Mouse (Mus musculus): ENCODE measurements at regions not wholly inside any gene's neighbourhood (a gene's known extent, or its start where the extent isn't known, plus 50 kb on each side); places are given as distances from the start of the nearest gene placed in this dataset.
"Not testable (repeated sequence)": the region's sequence is repeated elsewhere in the genome, so short reads cannot be mapped to it uniquely, and the experiment has no call there.

DNA sequence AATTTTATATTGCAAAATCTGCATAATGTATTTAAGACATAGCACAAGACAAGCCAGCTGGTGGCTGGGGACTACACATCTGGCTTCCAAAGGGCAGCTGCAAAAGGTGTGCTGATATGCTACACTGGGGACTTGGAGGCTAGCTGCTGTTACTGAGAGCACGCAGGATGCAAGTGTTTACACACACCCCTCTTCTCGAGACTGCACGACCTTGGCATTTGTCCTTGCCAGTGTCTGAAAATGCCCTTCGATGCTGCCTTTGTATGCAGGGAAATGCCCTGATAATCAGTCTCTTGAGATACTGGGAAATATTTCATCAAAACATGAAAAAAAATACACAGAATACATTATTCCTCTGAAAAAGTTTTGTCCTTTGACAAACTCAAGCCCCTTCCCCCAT is 86.3 kb downstream of the Elovl4 start:
- no peak overlapping the region for H3K9ac ChIP-seq (replicated peaks)
- WGBS (ENCODE audit: insufficient replicate concordance) = 41% methylated on average over 4 of the region's 4 CpGs
- no peaks in the 10 kb centered on the region for H3K9me3 ChIP-seq (ENCODE audit: low read length)
- H3K4me3 ChIP-seq (ENCODE audit: low read depth, low read length) = no peak overlapping the region
- ATAC-seq = no peak
- TF ChIP-seq EP300 (IDR thresholded peaks at IDR 0.05; ENCODE audit: low read depth) = no peak
- TF ChIP-seq CTCF (IDR thresholded peaks at IDR 0.05; ENCODE audit: low read depth) = no peak
- no peak overlapping the region for H3K4me2 ChIP-seq (ENCODE audit: low read depth, low read length)
- H3K27me3 ChIP-seq (ENCODE audit: insufficient read depth, low read length) = no peaks in the 10 kb centered on the region
- no peaks in the 10 kb centered on the region for H3K4me1 ChIP-seq (ENCODE audit: insufficient read depth)
- no peak overlapping the region for H3K27ac ChIP-seq (ENCODE audit: low read depth)
- no peak for DNase-seq
- no peaks in the 10 kb centered on the region for H3K36me3 ChIP-seq (replicated peaks; ENCODE audit: insufficient read depth, low read length)

- not testable (repeated sequence) for H3K4me3 ChIP-seq (ENCODE audit: low read depth, low read length); H3K36me3 ChIP-seq (replicated peaks; ENCODE audit: insufficient read depth, low read length); H3K4me2 ChIP-seq (ENCODE audit: low read depth, low read length); H3K4me1 ChIP-seq (ENCODE audit: insufficient read depth); H3K9ac ChIP-seq (replicated peaks); H3K27ac ChIP-seq (ENCODE audit: low read depth); DNase-seq; H3K27me3 ChIP-seq (ENCODE audit: insufficient read depth, low read length); ATAC-seq; H3K9me3 ChIP-seq (ENCODE audit: low read length)
- 72% methylated on average over 2 of the region's 2 CpGs for WGBS (ENCODE audit: insufficient replicate concordance)
Measured at GRCm38 (mm10) chr9:83718084-83718483, 88.0 kb downstream of the Elovl4 start.

- H3K36me3 ChIP-seq (replicated peaks; ENCODE audit: insufficient read depth, low read length) = no peaks in the 10 kb centered on the region
- 57% methylated on average over 5 of the region's 5 CpGs for WGBS (ENCODE audit: insufficient replicate concordance)
- TF ChIP-seq CTCF (IDR thresholded peaks at IDR 0.05; ENCODE audit: low read depth) (no peak), EP300 (IDR thresholded peaks at IDR 0.05; ENCODE audit: low read depth) (no peak)
- H3K27ac ChIP-seq (ENCODE audit: low read depth) = no peak overlapping the region
- ATAC-seq (no peak), DNase-seq (no peak)
- no peak overlapping the region for H3K4me3 ChIP-seq (ENCODE audit: low read depth, low read length)
- H3K9ac ChIP-seq (replicated peaks) = no peak overlapping the region
- no peaks in the 10 kb centered on the region for H3K9me3 ChIP-seq (ENCODE audit: low read length)
- H3K27me3 ChIP-seq (ENCODE audit: insufficient read depth, low read length) = no peaks in the 10 kb centered on the region
- no peak overlapping the region for H3K4me2 ChIP-seq (ENCODE audit: low read depth, low read length)
- H3K4me1 ChIP-seq (ENCODE audit: insufficient read depth) = no peaks in the 10 kb centered on the region
Measured at GRCm38 (mm10) chr9:83716101-83716763, 89.8 kb downstream of the Elovl4 start.

GRCm38 (mm10) chr9:83707361-83707760 is 98.7 kb downstream of the Elovl4 start:
- Histone ChIP-seq H3K4me2 (ENCODE audit: low read depth, low read length) (no peak overlapping the region), H3K36me3 (replicated peaks; ENCODE audit: insufficient read depth, low read length) (no peaks in the 10 kb centered on the region), H3K4me1 (ENCODE audit: insufficient read depth) (no peaks in the 10 kb centered on the region), H3K27ac (ENCODE audit: low read depth) (no peak overlapping the region), H3K4me3 (ENCODE audit: low read depth, low read length) (no peak overlapping the region), H3K27me3 (ENCODE audit: insufficient read depth, low read length) (no peaks in the 10 kb centered on the region), H3K9ac (replicated peaks) (no peak overlapping the region), H3K9me3 (ENCODE audit: low read length) (no peaks in the 10 kb centered on the region)
- no peak for TF ChIP-seq CTCF (IDR thresholded peaks at IDR 0.05; ENCODE audit: low read depth)
- TF ChIP-seq EP300 (IDR thresholded peaks at IDR 0.05; ENCODE audit: low read depth) = no peak
- 56% methylated on average over 3 of the region's 3 CpGs for WGBS (ENCODE audit: insufficient replicate concordance)
- DNase-seq (no peak), ATAC-seq (no peak)

- no peak for TF ChIP-seq EP300 (IDR thresholded peaks at IDR 0.05; ENCODE audit: low read depth)
- no peak for TF ChIP-seq CTCF (IDR thresholded peaks at IDR 0.05; ENCODE audit: low read depth)
- no peaks in the 10 kb centered on the region for H3K36me3 ChIP-seq (replicated peaks; ENCODE audit: insufficient read depth, low read length)
Measured at GRCm38 (mm10) chr9:83706071-83706470, 100.0 kb downstream of the Elovl4 start.

GRCm38 (mm10) chr9:83704186-83704585 is 101.9 kb downstream of the Elovl4 start:
- Histone ChIP-seq H3K4me3 (ENCODE audit: low read depth, low read length) (no peak overlapping the region), H3K36me3 (replicated peaks; ENCODE audit: insufficient read depth, low read length) (no peaks in the 10 kb centered on the region), H3K9me3 (ENCODE audit: low read length) (no peaks in the 10 kb centered on the region), H3K27ac (ENCODE audit: low read depth) (no peak overlapping the region), H3K27me3 (ENCODE audit: insufficient read depth, low read length) (no peaks in the 10 kb centered on the region), H3K4me1 (ENCODE audit: insufficient read depth) (no peaks in the 10 kb centered on the region), H3K4me2 (ENCODE audit: low read depth, low read length) (no peak overlapping the region), H3K9ac (replicated peaks) (no peak overlapping the region)
- TF ChIP-seq CTCF (IDR thresholded peaks at IDR 0.05; ENCODE audit: low read depth) = no peak
- TF ChIP-seq EP300 (IDR thresholded peaks at IDR 0.05; ENCODE audit: low read depth) = no peak
- no peak for ATAC-seq
- DNase-seq = no peak

More at GRCm38 (mm10) chr9:83706071-83706470, 100.0 kb downstream of the Elovl4 start:
- H3K9ac ChIP-seq (replicated peaks) = no peak overlapping the region
- H3K4me3 ChIP-seq (ENCODE audit: low read depth, low read length) = no peak overlapping the region
- H3K27me3 ChIP-seq (ENCODE audit: insufficient read depth, low read length) = no peaks in the 10 kb centered on the region
- DNase-seq (no peak), ATAC-seq (no peak)
- no peak overlapping the region for H3K27ac ChIP-seq (ENCODE audit: low read depth)
- H3K9me3 ChIP-seq (ENCODE audit: low read length) = no peaks in the 10 kb centered on the region
- no peaks in the 10 kb centered on the region for H3K4me1 ChIP-seq (ENCODE audit: insufficient read depth)
- no peak overlapping the region for H3K4me2 ChIP-seq (ENCODE audit: low read depth, low read length)
- WGBS (ENCODE audit: insufficient replicate concordance) = 72% methylated on average over 6 of the region's 6 CpGs

- Histone ChIP-seq H3K4me1 (ENCODE audit: insufficient read depth) (no peaks in the 10 kb centered on the region), H3K27ac (ENCODE audit: low read depth) (no peak overlapping the region), H3K9ac (replicated peaks) (no peak overlapping the region), H3K36me3 (replicated peaks; ENCODE audit: insufficient read depth, low read length) (no peaks in the 10 kb centered on the region), H3K4me3 (ENCODE audit: low read depth, low read length) (no peak overlapping the region), H3K4me2 (ENCODE audit: low read depth, low read length) (no peak overlapping the region), H3K27me3 (ENCODE audit: insufficient read depth, low read length) (no peaks in the 10 kb centered on the region), H3K9me3 (ENCODE audit: low read length) (no peaks in the 10 kb centered on the region)
- whole genome bisulfite sequencing (ENCODE audit: insufficient replicate concordance) = 86% methylated on average over 7 of the region's 7 CpGs
- no peak for DNase-seq
- ATAC-seq = no peak
- TF ChIP-seq CTCF (IDR thresholded peaks at IDR 0.05; ENCODE audit: low read depth) (no peak), EP300 (IDR thresholded peaks at IDR 0.05; ENCODE audit: low read depth) (no peak)
Measured at GRCm38 (mm10) chr9:83700916-83701315, 105.2 kb downstream of the Elovl4 start.
